Mouse (Mus musculus): Measurements from ENCODE around the gene Atp4b. TPM values are rescaled to one million over a fixed set of nuclear protein-coding genes. Genes with fewer than 3 reads are reported as not detected.

Gene Atp4b
- polyA plus RNA-seq, 1 experiment from 2014 or later = not detected

DNA sequence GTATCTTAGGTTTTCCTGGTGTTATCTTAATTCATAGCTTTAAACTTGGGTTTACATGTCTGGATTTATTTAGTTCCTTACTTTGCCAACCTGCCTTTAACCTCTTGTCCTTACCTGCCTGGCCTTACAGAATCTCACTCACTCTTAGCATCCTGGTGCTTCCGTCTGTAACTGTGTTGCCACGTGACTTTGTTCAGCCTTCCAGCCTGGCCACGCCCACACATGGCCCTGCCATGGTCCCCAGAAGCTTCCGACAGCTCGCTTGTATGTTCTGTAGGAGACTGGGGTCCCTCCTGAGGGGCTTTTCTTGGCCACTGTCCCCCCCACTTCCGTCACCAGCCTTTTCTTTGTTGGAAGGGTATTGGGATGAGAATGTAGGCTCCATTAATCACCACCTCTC is 40.4 kb downstream of the Atp4b start:
- 78% methylated on average over 6 of the region's 6 CpGs for WGBS
- no peak for TF ChIP-seq CTCF (IDR thresholded peaks at IDR 0.05; ENCODE audit: low read depth)

GRCm38 (mm10) chr8:13353883-13354282 is 42.7 kb downstream of the Atp4b start:
- no peak overlapping the region for H3K4me3 ChIP-seq (ENCODE audit: low read depth, low read length)
- no peaks in the 10 kb centered on the region for H3K27me3 ChIP-seq (ENCODE audit: insufficient read depth, low read length)
- H3K4me2 ChIP-seq = no peak overlapping the region
- DNase-seq = no peak
- H3K36me3 ChIP-seq (ENCODE audit: insufficient read depth) = peaks cover 99% of the 10 kb centered on the region
- 77% methylated on average over 4 of the region's 4 CpGs for WGBS
- no peak for ATAC-seq (ENCODE audit: insufficient read depth)
- H3K4me1 ChIP-seq (ENCODE audit: insufficient read depth) = no peaks in the 10 kb centered on the region
- no peak for TF ChIP-seq CTCF (IDR thresholded peaks at IDR 0.05; ENCODE audit: low read depth)
- H3K27ac ChIP-seq (ENCODE audit: low read depth) = no peak overlapping the region
- H3K9ac ChIP-seq = no peak overlapping the region
- H3K9me3 ChIP-seq (ENCODE audit: low read depth, low read length) = no peaks in the 10 kb centered on the region

More for the DNA sequence above, 40.4 kb downstream of the Atp4b start:
- no peak for DNase-seq
- Histone ChIP-seq H3K27me3 (ENCODE audit: insufficient read depth, low read length) (no peaks in the 10 kb centered on the region), H3K4me1 (ENCODE audit: insufficient read depth) (no peaks in the 10 kb centered on the region), H3K27ac (ENCODE audit: low read depth) (no peak overlapping the region), H3K9ac (no peak overlapping the region), H3K9me3 (ENCODE audit: low read depth, low read length) (no peaks in the 10 kb centered on the region), H3K36me3 (ENCODE audit: insufficient read depth) (peaks cover 99% of the 10 kb centered on the region), H3K4me2 (no peak overlapping the region), H3K4me3 (ENCODE audit: low read depth, low read length) (no peak overlapping the region)
- ATAC-seq (ENCODE audit: insufficient read depth) = no peak

GRCm38 (mm10) chr8:13353155-13353833 is 43.3 kb downstream of the Atp4b start:
- no peaks in the 10 kb centered on the region for H3K4me1 ChIP-seq (ENCODE audit: insufficient read depth)
- 80% methylated on average over 9 of the region's 9 CpGs for WGBS
- no peak for TF ChIP-seq CTCF (IDR thresholded peaks at IDR 0.05; ENCODE audit: low read depth)
- H3K4me3 ChIP-seq (ENCODE audit: low read depth, low read length) = no peak overlapping the region
- no peak overlapping the region for H3K4me2 ChIP-seq
- ATAC-seq (ENCODE audit: insufficient read depth) = no peak
- no peak for DNase-seq
- no peak overlapping the region for H3K9ac ChIP-seq
- H3K27me3 ChIP-seq (ENCODE audit: insufficient read depth, low read length) = no peaks in the 10 kb centered on the region
- H3K9me3 ChIP-seq (ENCODE audit: low read depth, low read length) = no peaks in the 10 kb centered on the region
- H3K36me3 ChIP-seq (ENCODE audit: insufficient read depth) = peaks cover 98% of the 10 kb centered on the region
- no peak overlapping the region for H3K27ac ChIP-seq (ENCODE audit: low read depth)

GRCm38 (mm10) chr8:13352601-13353000 is 44.0 kb downstream of the Atp4b start:
- Histone ChIP-seq H3K4me2 (no peak overlapping the region), H3K27ac (ENCODE audit: low read depth) (no peak overlapping the region), H3K27me3 (ENCODE audit: insufficient read depth, low read length) (no peaks in the 10 kb centered on the region), H3K4me1 (ENCODE audit: insufficient read depth) (no peaks in the 10 kb centered on the region), H3K9me3 (ENCODE audit: low read depth, low read length) (no peaks in the 10 kb centered on the region), H3K9ac (no peak overlapping the region), H3K36me3 (ENCODE audit: insufficient read depth) (peaks cover 98% of the 10 kb centered on the region), H3K4me3 (ENCODE audit: low read depth, low read length) (no peak overlapping the region)
- TF ChIP-seq CTCF (IDR thresholded peaks at IDR 0.05; ENCODE audit: low read depth) = no peak
- DNase-seq (no peak), ATAC-seq (ENCODE audit: insufficient read depth) (no peak)
- 85% methylated on average over 8 of the region's 8 CpGs for WGBS

GRCm38 (mm10) chr8:13351593-13351992 is 45.0 kb downstream of the Atp4b start:
- no peak for TF ChIP-seq CTCF (IDR thresholded peaks at IDR 0.05; ENCODE audit: low read depth)
- no peaks in the 10 kb centered on the region for H3K4me1 ChIP-seq (ENCODE audit: insufficient read depth)
- 84% methylated on average over 5 of the region's 5 CpGs for WGBS
- no peak overlapping the region for H3K4me3 ChIP-seq (ENCODE audit: low read depth, low read length)
- no peaks in the 10 kb centered on the region for H3K9me3 ChIP-seq (ENCODE audit: low read depth, low read length)
- no peaks in the 10 kb centered on the region for H3K27me3 ChIP-seq (ENCODE audit: insufficient read depth, low read length)
- H3K27ac ChIP-seq (ENCODE audit: low read depth) = no peak overlapping the region
- no peak for ATAC-seq (ENCODE audit: insufficient read depth)
- peaks cover 98% of the 10 kb centered on the region for H3K36me3 ChIP-seq (ENCODE audit: insufficient read depth)
- no peak for DNase-seq
- H3K9ac ChIP-seq = no peak overlapping the region
- H3K4me2 ChIP-seq = no peak overlapping the region

GRCm38 (mm10) chr8:13350052-13350451 is 46.6 kb downstream of the Atp4b start:
- Histone ChIP-seq H3K4me1 (ENCODE audit: insufficient read depth) (no peaks in the 10 kb centered on the region), H3K27me3 (ENCODE audit: insufficient read depth, low read length) (no peaks in the 10 kb centered on the region), H3K4me2 (no peak overlapping the region), H3K27ac (ENCODE audit: low read depth) (no peak overlapping the region), H3K9ac (no peak overlapping the region), H3K9me3 (ENCODE audit: low read depth, low read length) (no peaks in the 10 kb centered on the region), H3K4me3 (ENCODE audit: low read depth, low read length) (no peak overlapping the region), H3K36me3 (ENCODE audit: insufficient read depth) (peaks cover 98% of the 10 kb centered on the region)
- TF ChIP-seq CTCF (IDR thresholded peaks at IDR 0.05; ENCODE audit: low read depth) = no peak
- WGBS = 88% methylated on average over 7 of the region's 7 CpGs
- DNase-seq = no peak
- ATAC-seq (ENCODE audit: insufficient read depth) = no peak

DNA sequence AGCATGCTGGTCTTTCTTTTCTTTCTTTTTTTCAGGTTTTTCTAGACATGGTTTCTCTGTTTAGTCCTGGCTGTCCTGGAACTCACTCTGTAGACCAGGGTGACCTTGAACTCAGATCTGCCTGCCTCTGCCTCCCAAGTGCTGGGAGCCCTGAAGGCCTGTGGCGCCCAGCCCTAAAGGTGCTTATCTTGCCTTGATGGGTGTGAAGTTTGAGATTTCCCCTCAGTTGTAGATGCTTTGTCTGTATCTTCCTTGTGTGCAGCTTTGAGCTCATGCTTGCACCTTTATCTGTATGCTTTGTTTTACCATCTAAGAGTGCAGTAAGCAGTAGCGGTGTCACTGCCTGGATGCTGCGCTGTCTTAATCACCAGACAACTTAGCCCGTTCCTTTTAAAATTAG is 53.5 kb downstream of the Atp4b start:
- peaks cover 5% of the 10 kb centered on the region for H3K4me1 ChIP-seq (ENCODE audit: insufficient read depth)
- H3K4me3 ChIP-seq (ENCODE audit: low read depth, low read length) = no peak overlapping the region
- ATAC-seq (ENCODE audit: insufficient read depth) (no peak), DNase-seq (no peak)
- peaks cover 81% of the 10 kb centered on the region for H3K36me3 ChIP-seq (ENCODE audit: insufficient read depth)
- H3K9me3 ChIP-seq (ENCODE audit: low read depth, low read length) = no peaks in the 10 kb centered on the region
- no peak overlapping the region for H3K9ac ChIP-seq
- no peak for TF ChIP-seq CTCF (IDR thresholded peaks at IDR 0.05; ENCODE audit: low read depth)
- no peak overlapping the region for H3K27ac ChIP-seq (ENCODE audit: low read depth)
- WGBS = 91% methylated on average over 4 of the region's 4 CpGs
- no peak overlapping the region for H3K4me2 ChIP-seq
- H3K27me3 ChIP-seq (ENCODE audit: insufficient read depth, low read length) = no peaks in the 10 kb centered on the region

Data from lung, embryonic 14.5 days (tissue).